Mouse (Mus musculus) spleen, adult 2 months (tissue): ENCODE measurements around the gene Mapkap1.

Source experiments
- CTCF ChIP-seq: fragments of 200-500 bp; IDR thresholded peaks from 2 replicates; pipeline ENCODE4 v1.5.1; 2011; ENCODE audit warnings: mild to moderate bottlenecking, inconsistent platforms; ENCODE audit not compliant: insufficient read depth, insufficient read length, insufficient replicate concordance; ENCODE audit errors: extremely low read depth
- POLR2A ChIP-seq: fragments of 200-500 bp; IDR thresholded peaks from 2 replicates; pipeline ENCODE4 v1.6.1; 2011; ENCODE audit warnings: low read depth, low read length, inconsistent platforms

- no peak for TF ChIP-seq CTCF
- TF ChIP-seq POLR2A: no peak
Observed at GRCm38 (mm10) chr2:34639725-34640124, 233.2 kb downstream of the Mapkap1 start.
